Mouse (Mus musculus) midbrain, embryonic 14.5 days (tissue): ENCODE data around the gene Peli2. TPM values are rescaled to one million over a fixed set of nuclear protein-coding genes. Genes with fewer than 3 reads are reported as not detected.

Source experiments
- ATAC-seq: fragments of 200-750 bp; cut with Nextera tagmentation; 2 replicates; pipeline ENCODE4 v1.8.0; 2017; ENCODE audit warnings: moderate number of reproducible peaks, moderate library complexity; ENCODE audit not compliant: low FRiP score, low TSS enrichment
- DNase-seq: peaks from one replicate; pipeline ENCODE4 v3.0.0-alpha.2; 2015
- H3K27ac ChIP-seq: fragments of 300-500 bp; sonication (generic); replicated peaks from 2 replicates; pipeline ENCODE4 v1.5.1; 2014; ENCODE audit warnings: mild to moderate bottlenecking, low read depth, low read length, moderate library complexity
- H3K27me3 ChIP-seq: fragments of 300-500 bp; sonication (generic); 2 replicates; pipeline ENCODE4 v1.6.1; 2014; ENCODE audit warnings: low read length, control low read depth, mixed read lengths; ENCODE audit not compliant: control insufficient read depth, insufficient read depth
- H3K36me3 ChIP-seq: fragments of 300-500 bp; sonication (generic); 2 replicates; pipeline ENCODE4 v1.6.1; 2014; ENCODE audit warnings: low read length, control low read depth; ENCODE audit not compliant: control insufficient read depth, insufficient read depth
- H3K4me1 ChIP-seq: fragments of 300-500 bp; sonication (generic); 2 replicates; pipeline ENCODE4 v1.6.1; 2014; ENCODE audit warnings: mild to moderate bottlenecking, antibody characterized with exemption, low read length, control low read depth; ENCODE audit not compliant: control insufficient read depth, insufficient read depth
- H3K4me2 ChIP-seq: fragments of 300-500 bp; sonication (generic); 2 replicates; pipeline ENCODE4 v1.6.1; 2014; ENCODE audit warnings: mild to moderate bottlenecking, low read length, moderate library complexity
- H3K4me3 ChIP-seq: fragments of 300-500 bp; sonication (generic); replicated peaks from 2 replicates; pipeline ENCODE4 v1.5.1; 2014; ENCODE audit warnings: low read depth, low read length
- H3K9ac ChIP-seq: fragments of 300-500 bp; sonication (generic); replicated peaks from 2 replicates; pipeline ENCODE4 v1.6.1; 2014; ENCODE audit warnings: mild to moderate bottlenecking, low read length, moderate library complexity
- H3K9me3 ChIP-seq: fragments of 300-500 bp; sonication (generic); 2 replicates; pipeline ENCODE4 v1.6.1; 2016; ENCODE audit warnings: low read length, control low read depth, mixed read lengths; ENCODE audit not compliant: control insufficient read depth
- WGBS: fragments of 180-500 bp; shearing (Covaris S2); extraction: QIAGEN DNeasy Blood & Tissue Kit; methylation state at CpG from one replicate; pipeline ENCODE4 v1.1.7; 2014; 5-methylcytosine and 5-hydroxymethylcytosine counted together
- polyA plus RNA-seq: library from polyadenylated mRNA; unstranded; fragments of >200 nt; fragmentation: Nextera tagmentation; extraction: Ambion mirVana; gene quantifications from 2 replicates; pipeline ENCODE4 v1.2.1, GENCODE M21; 2014

The Peli2 gene
- polyA plus RNA-seq, 1 experiment from 2014 or later: 8.6 TPM

GRCm38 (mm10) chr14:48196804-48197203 lies 76.2 kb downstream of the Peli2 start:
- peak; percentile 80 for DNase-seq
- peak; percentile 57; the same call in 1 of the 2 replicates for ATAC-seq

GRCm38 (mm10) chr14:48197287-48197686 lies 76.7 kb downstream of the Peli2 start:
- Histone ChIP-seq H3K4me2 (no peak overlapping the region), H3K27me3 (no peaks in the 10 kb centered on the region), H3K9ac (no peak overlapping the region), H3K4me1 (peaks cover 31% of the 10 kb centered on the region), H3K36me3 (no peaks in the 10 kb centered on the region), H3K9me3 (no peaks in the 10 kb centered on the region), H3K27ac (no peak overlapping the region), H3K4me3 (no peak overlapping the region)
- 76% methylated on average over 7 of the region's 7 CpGs for WGBS
- no peak for DNase-seq
- ATAC-seq: no peak

More at GRCm38 (mm10) chr14:48196804-48197203, 76.2 kb downstream of the Peli2 start:
- no peaks in the 10 kb centered on the region for H3K36me3 ChIP-seq
- 25% methylated on average over 5 of the region's 5 CpGs for WGBS
- H3K9me3 ChIP-seq: no peaks in the 10 kb centered on the region
- no peaks in the 10 kb centered on the region for H3K27me3 ChIP-seq
- H3K4me2 ChIP-seq: no peak overlapping the region
- no peak overlapping the region for H3K27ac ChIP-seq
- no peak overlapping the region for H3K4me3 ChIP-seq
- H3K4me1 ChIP-seq: peaks cover 27% of the 10 kb centered on the region
- no peak overlapping the region for H3K9ac ChIP-seq

DNA sequence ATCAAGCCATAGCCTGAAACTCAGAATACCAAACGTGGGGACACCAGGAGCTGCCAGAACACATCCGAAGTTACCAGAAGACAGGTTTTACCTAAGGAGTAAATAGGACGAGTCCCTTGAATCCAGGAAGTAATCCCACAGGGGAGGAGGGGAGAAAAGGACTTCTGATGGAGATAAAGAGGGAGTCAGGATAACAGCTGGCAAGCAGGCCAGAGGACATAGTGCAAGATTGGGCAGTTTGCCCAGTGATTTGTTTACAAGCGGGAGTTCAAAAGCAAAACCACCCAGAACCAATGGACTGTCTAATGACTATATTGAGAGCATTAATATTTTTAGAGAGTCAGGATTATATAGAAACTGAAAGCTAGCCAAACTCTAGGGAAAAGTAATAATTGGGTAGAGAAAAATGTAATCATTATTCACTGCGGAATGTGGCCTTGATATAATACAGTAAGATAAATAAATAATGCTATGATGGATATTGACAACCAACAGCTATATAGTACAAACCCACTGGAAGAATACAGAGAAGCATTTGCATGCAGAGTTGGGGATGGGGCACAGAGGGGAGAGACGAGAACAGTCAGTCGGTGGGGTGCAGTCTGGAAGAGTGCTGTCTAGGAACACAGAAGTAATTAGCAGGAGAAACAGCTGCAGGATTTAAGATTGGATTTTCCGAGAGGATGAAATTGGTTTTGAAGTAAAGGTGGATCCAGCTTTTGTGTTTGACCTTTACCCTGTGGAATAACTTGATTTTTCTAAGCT lies 77.7 kb downstream of the Peli2 start:
- ATAC-seq (no peak), DNase-seq (peak; percentile 61)
- Histone ChIP-seq H3K27ac (no peak overlapping the region), H3K27me3 (no peaks in the 10 kb centered on the region), H3K4me1 (peaks cover 36% of the 10 kb centered on the region), H3K9ac (no peak overlapping the region), H3K9me3 (no peaks in the 10 kb centered on the region), H3K4me2 (no peak overlapping the region), H3K36me3 (no peaks in the 10 kb centered on the region), H3K4me3 (no peak overlapping the region)
- 33% methylated on average over 8 of the region's 8 CpGs for WGBS

DNA sequence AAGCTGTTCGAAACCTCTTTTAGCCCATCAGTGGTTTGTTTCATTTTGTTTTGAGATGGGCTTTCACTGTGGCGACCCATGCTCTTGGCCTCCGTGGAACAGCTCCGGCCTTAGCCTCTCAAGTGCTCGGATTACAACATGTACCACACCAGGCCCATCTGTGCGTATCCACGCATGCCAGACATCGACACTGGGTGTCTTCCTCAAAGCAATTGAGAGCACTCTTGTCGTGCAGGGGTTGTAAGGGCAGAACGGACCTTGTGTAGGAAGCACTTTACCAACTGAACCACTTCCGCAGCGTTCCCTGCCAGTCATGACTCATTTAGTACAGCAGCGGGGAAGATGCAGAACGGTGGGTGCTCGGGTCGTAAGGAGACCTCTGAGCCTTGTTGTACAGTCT lies 78.3 kb downstream of the Peli2 start:
- ATAC-seq: no peak
- Histone ChIP-seq H3K4me2 (no peak overlapping the region), H3K9me3 (no peaks in the 10 kb centered on the region), H3K9ac (no peak overlapping the region), H3K27ac (no peak overlapping the region), H3K4me3 (no peak overlapping the region), H3K4me1 (peaks cover 36% of the 10 kb centered on the region), H3K27me3 (no peaks in the 10 kb centered on the region), H3K36me3 (no peaks in the 10 kb centered on the region)
- DNase-seq: no peak
- 65% methylated on average over 16 of the region's 16 CpGs for WGBS

DNA sequence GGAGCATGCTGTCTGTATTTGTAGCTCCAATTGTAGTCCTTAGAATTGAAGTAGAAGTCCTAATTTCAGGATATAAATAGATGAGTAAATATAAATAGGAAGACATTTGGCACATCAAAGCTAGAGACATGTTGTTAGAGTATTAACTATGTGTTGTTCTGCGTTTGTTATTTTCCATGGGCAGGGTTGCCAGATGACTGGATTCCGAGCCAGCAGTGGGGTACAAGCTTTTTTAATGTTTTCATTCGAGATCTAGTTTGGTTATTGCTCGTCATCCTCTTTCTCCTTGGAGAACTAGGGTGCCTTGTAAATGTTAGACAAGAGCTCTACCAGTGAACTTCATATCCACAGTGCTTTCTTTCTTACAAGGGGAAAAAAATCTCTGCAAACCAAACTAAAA lies 78.9 kb downstream of the Peli2 start:
- no peaks in the 10 kb centered on the region for H3K27me3 ChIP-seq
- H3K4me3 ChIP-seq: no peak overlapping the region
- no peak overlapping the region for H3K4me2 ChIP-seq
- 87% methylated on average over 4 of the region's 4 CpGs for WGBS
- no peak overlapping the region for H3K9ac ChIP-seq
- no peak for DNase-seq
- no peaks in the 10 kb centered on the region for H3K36me3 ChIP-seq
- ATAC-seq: no peak
- no peak overlapping the region for H3K27ac ChIP-seq
- peaks cover 36% of the 10 kb centered on the region for H3K4me1 ChIP-seq
- no peaks in the 10 kb centered on the region for H3K9me3 ChIP-seq

DNA sequence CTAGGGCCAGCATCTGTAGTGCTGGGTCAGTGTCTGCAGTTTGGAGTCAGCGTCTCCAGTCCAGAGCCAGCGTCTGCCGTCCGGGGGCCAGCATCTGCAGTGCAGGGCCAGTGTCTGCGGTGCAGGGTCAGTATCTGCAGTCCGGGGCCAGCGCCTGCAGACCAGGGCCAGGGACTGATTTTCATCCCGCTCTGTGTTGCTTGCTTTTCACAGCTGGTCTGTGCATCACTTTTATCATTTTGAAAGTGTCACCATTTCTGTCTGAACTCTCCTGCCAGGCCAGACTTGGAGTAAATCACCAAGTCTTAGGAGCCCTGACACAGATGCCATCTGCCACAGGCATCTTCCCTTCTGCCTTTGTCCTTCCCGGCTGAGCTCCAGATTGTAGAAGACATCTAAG lies 79.7 kb downstream of the Peli2 start:
- no peak for DNase-seq

DNA sequence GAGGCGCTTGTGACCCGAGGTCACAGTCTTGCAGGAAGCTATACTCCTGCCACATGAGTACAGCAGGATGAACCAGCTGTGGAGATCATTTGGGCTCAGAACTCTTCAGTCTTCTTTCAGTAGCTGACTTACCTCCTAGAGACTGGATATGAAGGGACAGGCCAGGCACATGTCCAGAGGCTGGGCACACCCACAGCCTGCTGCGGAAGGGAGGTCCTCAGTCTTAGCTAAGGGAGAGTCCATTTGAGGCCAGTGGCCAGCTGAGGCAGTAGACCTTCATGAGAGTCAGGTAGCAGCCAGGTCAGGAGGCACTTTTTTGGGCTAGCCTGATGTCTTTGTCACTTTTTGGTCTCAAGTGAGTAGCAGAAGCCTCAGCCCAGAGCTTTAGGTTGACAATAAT lies 80.2 kb downstream of the Peli2 start:
- Histone ChIP-seq H3K9ac (no peak overlapping the region), H3K4me1 (peaks cover 35% of the 10 kb centered on the region), H3K36me3 (no peaks in the 10 kb centered on the region), H3K4me3 (no peak overlapping the region), H3K27me3 (no peaks in the 10 kb centered on the region), H3K9me3 (no peaks in the 10 kb centered on the region), H3K4me2 (no peak overlapping the region), H3K27ac (no peak overlapping the region)
- 97% methylated on average over 3 of the region's 3 CpGs for WGBS
- no peak for DNase-seq
- ATAC-seq: no peak

More for the DNA sequence above, 79.7 kb downstream of the Peli2 start:
- ATAC-seq: no peak
- Histone ChIP-seq H3K4me2 (no peak overlapping the region), H3K36me3 (no peaks in the 10 kb centered on the region), H3K4me3 (no peak overlapping the region), H3K27ac (no peak overlapping the region), H3K27me3 (no peaks in the 10 kb centered on the region), H3K9ac (0 out of 2 replicates have a peak overlapping the region, but pooled peaks have one; percentile 7), H3K4me1 (peaks cover 36% of the 10 kb centered on the region), H3K9me3 (no peaks in the 10 kb centered on the region)
- WGBS: 89% methylated on average over 9 of the region's 9 CpGs

GRCm38 (mm10) chr14:48201403-48201802 lies 80.8 kb downstream of the Peli2 start:
- ATAC-seq: no peak
- no peaks in the 10 kb centered on the region for H3K36me3 ChIP-seq
- H3K4me1 ChIP-seq: peaks cover 33% of the 10 kb centered on the region
- H3K4me2 ChIP-seq: no peak overlapping the region
- DNase-seq: no peak
- no peak overlapping the region for H3K27ac ChIP-seq
- no peak overlapping the region for H3K9ac ChIP-seq
- 92% methylated on average over 8 of the region's 8 CpGs for WGBS
- no peak overlapping the region for H3K4me3 ChIP-seq
- no peaks in the 10 kb centered on the region for H3K9me3 ChIP-seq
- H3K27me3 ChIP-seq: no peaks in the 10 kb centered on the region
